Mouse (Mus musculus) liver, adult 2 months (tissue): ENCODE data around the gene Nxpe5. TPM values are rescaled to one million over a fixed set of nuclear protein-coding genes. Genes with fewer than 3 reads are reported as not detected.

ENCODE experiments used
- DNase-seq: peaks from one replicate; pipeline ENCODE4 v3.0.0-alpha.2; 2011; ENCODE audit warnings: low read depth, low spot score; ENCODE audit errors: extremely low read depth
- H3K27ac ChIP-seq: fragments of 200-500 bp; replicated peaks from 2 replicates; pipeline ENCODE4 v1.5.1; 2012; ENCODE audit warnings: low read depth, mild to moderate bottlenecking, control low read depth, inconsistent platforms, low read length; ENCODE audit not compliant: insufficient read depth
- H3K27me3 ChIP-seq: fragments of 200-500 bp; 2 replicates; pipeline ENCODE4 v1.6.1; 2012; ENCODE audit warnings: mild to moderate bottlenecking, moderate library complexity, low read length, inconsistent platforms; ENCODE audit not compliant: control insufficient read depth, insufficient read depth
- H3K36me3 ChIP-seq: fragments of 200-500 bp; 2 replicates; pipeline ENCODE4 v1.6.1; 2012; ENCODE audit warnings: low read length, inconsistent platforms; ENCODE audit not compliant: control insufficient read depth, insufficient read depth
- H3K4me1 ChIP-seq: fragments of 200-500 bp; 2 replicates; pipeline ENCODE4 v1.6.1; 2011; ENCODE audit warnings: low read length; ENCODE audit not compliant: control insufficient read depth, insufficient read depth
- H3K4me3 ChIP-seq: fragments of 200-500 bp; 2 replicates; pipeline ENCODE4 v1.5.1; 2011; ENCODE audit warnings: low read depth, mild to moderate bottlenecking, control low read depth, low read length, moderate library complexity; ENCODE audit not compliant: insufficient read depth
- H3K79me2 ChIP-seq: fragments of 200-500 bp; 2 replicates; pipeline ENCODE4 v1.6.1; 2012; ENCODE audit warnings: inconsistent platforms, mild to moderate bottlenecking, low read length, moderate library complexity; ENCODE audit not compliant: control insufficient read depth, insufficient read depth
- H3K9ac ChIP-seq: fragments of 200-500 bp; 2 replicates; pipeline ENCODE4 v1.6.1; 2012; ENCODE audit warnings: low read depth, mild to moderate bottlenecking, control low read depth, inconsistent platforms, low read length
- CTCF ChIP-seq: fragments of 200-500 bp; IDR thresholded peaks from 2 replicates; pipeline ENCODE4 v1.5.1; 2011; ENCODE audit warnings: low read depth, low read length, control low read depth
- POLR2A ChIP-seq: fragments of 200-500 bp; IDR thresholded peaks from 2 replicates; pipeline ENCODE4 v1.6.1; 2011; ENCODE audit warnings: low read length, control low read depth; ENCODE audit not compliant: insufficient read depth; ENCODE audit errors: extremely low read depth
- WGBS: fragments of 180-500 bp; shearing (Covaris S2); methylation state at CpG from one replicate; pipeline ENCODE4 v1.1.7; 2018; 5-methylcytosine and 5-hydroxymethylcytosine counted together
- polyA plus RNA-seq: library from polyadenylated mRNA; depleted of rRNA; stranded (reverse); fragments of >200 nt; gene quantifications from 2 replicates; pipeline ENCODE4 v1.2.3, GENCODE M21; 2012
- total RNA-seq: library from RNA; depleted of rRNA; stranded (reverse); fragments of >200 nt; gene quantifications from 2 replicates; pipeline ENCODE4 v1.2.3, GENCODE M21; 2014

The Nxpe5 gene
- total and polyA plus RNA-seq, 2 experiments: 0.07 TPM; not detected in 1

- TF ChIP-seq CTCF (peak; percentile 35), POLR2A (peak; percentile 69)
- DNase-seq: peak; percentile 95
- H3K4me3 ChIP-seq: peak within 1 kb of the TSS; percentile 74
- WGBS: under 1% methylated on average over 38 of the region's 38 CpGs
- peaks cover 4% of the 10 kb centered on the region for H3K4me1 ChIP-seq
- H3K79me2 ChIP-seq: no peaks in the 10 kb centered on the region
- H3K36me3 ChIP-seq: no peaks in the 10 kb centered on the region
- peak within 1 kb of the TSS; percentile 72 for H3K27ac ChIP-seq
- peak within 1 kb of the TSS; percentile 84 for H3K9ac ChIP-seq
- H3K27me3 ChIP-seq: no peaks in the 10 kb centered on the region
These were observed 29.8 kb downstream of the Nxpe5 start, which contains the start of gene Lamtor4 for GRCm38 (mm10) chr5:138255353-138256093. TSS of gene Lamtor4 (plus strand) at chr5:138255482.

GRCm38 (mm10) chr5:138256094-138256467 lies 30.4 kb downstream of the Nxpe5 start:
- Histone ChIP-seq H3K27me3 (no peaks in the 10 kb centered on the region), H3K9ac (peak overlapping the region; percentile 84), H3K79me2 (no peaks in the 10 kb centered on the region), H3K27ac (peak overlapping the region; percentile 72), H3K4me3 (peak overlapping the region; percentile 74), H3K36me3 (no peaks in the 10 kb centered on the region), H3K4me1 (peaks cover 4% of the 10 kb centered on the region)
- no peak for DNase-seq
- TF ChIP-seq POLR2A (no peak), CTCF (no peak)
- WGBS: 7% methylated on average over 7 of the region's 7 CpGs

- Histone ChIP-seq H3K27ac (no peak overlapping the region), H3K27me3 (no peaks in the 10 kb centered on the region), H3K36me3 (no peaks in the 10 kb centered on the region), H3K9ac (no peak overlapping the region), H3K4me3 (no peak overlapping the region), H3K4me1 (peaks cover 4% of the 10 kb centered on the region), H3K79me2 (no peaks in the 10 kb centered on the region)
- WGBS: 82% methylated on average over 10 of the region's 10 CpGs
- DNase-seq: no peak
- no peak for TF ChIP-seq CTCF
- no peak for TF ChIP-seq POLR2A
These were observed 31.4 kb downstream of the Nxpe5 start for GRCm38 (mm10) chr5:138256966-138257584.

GRCm38 (mm10) chr5:138257585-138257978 lies 31.9 kb downstream of the Nxpe5 start:
- 95% methylated on average over 4 of the region's 4 CpGs for WGBS
- no peaks in the 10 kb centered on the region for H3K27me3 ChIP-seq
- peaks cover 4% of the 10 kb centered on the region for H3K4me1 ChIP-seq
- H3K27ac ChIP-seq: no peak overlapping the region
- TF ChIP-seq POLR2A: no peak
- H3K79me2 ChIP-seq: no peaks in the 10 kb centered on the region
- H3K9ac ChIP-seq: no peak overlapping the region
- H3K4me3 ChIP-seq: no peak overlapping the region
- H3K36me3 ChIP-seq: no peaks in the 10 kb centered on the region
- DNase-seq: no peak

GRCm38 (mm10) chr5:138258078-138258477 lies 32.4 kb downstream of the Nxpe5 start:
- Histone ChIP-seq H3K27ac (no peak overlapping the region), H3K27me3 (no peaks in the 10 kb centered on the region), H3K36me3 (no peaks in the 10 kb centered on the region), H3K4me1 (peaks cover 8% of the 10 kb centered on the region), H3K9ac (no peak overlapping the region), H3K79me2 (no peaks in the 10 kb centered on the region), H3K4me3 (no peak overlapping the region)
- WGBS: 98% methylated on average over 3 of the region's 3 CpGs
- no peak for TF ChIP-seq CTCF
- TF ChIP-seq POLR2A: no peak
- DNase-seq: no peak

- DNase-seq: no peak
- TF ChIP-seq POLR2A (no peak), CTCF (no peak)
- no peak overlapping the region for H3K9ac ChIP-seq
- H3K4me1 ChIP-seq: peaks cover 10% of the 10 kb centered on the region
- H3K36me3 ChIP-seq: no peaks in the 10 kb centered on the region
- no peak overlapping the region for H3K27ac ChIP-seq
- H3K27me3 ChIP-seq: no peaks in the 10 kb centered on the region
- H3K4me3 ChIP-seq: no peak overlapping the region
- no peaks in the 10 kb centered on the region for H3K79me2 ChIP-seq
- WGBS: 87% methylated on average over 6 of the region's 6 CpGs
These were observed 32.8 kb downstream of the Nxpe5 start for GRCm38 (mm10) chr5:138258542-138258941.
